Mouse (Mus musculus) B cell, adult 67 days (primary cell): ENCODE measurements around the gene Cyp2b19. TPM values are rescaled to one million over a fixed set of nuclear protein-coding genes. Genes with fewer than 3 reads are reported as not detected.

Experiments
- total RNA-seq, 2 experiments: library from RNA; stranded (reverse); gene quantifications; 4 replicates each; pipeline ENCODE4 v1.2.4; 2023

The Cyp2b19 gene
- not detected for total RNA-seq

DNA sequence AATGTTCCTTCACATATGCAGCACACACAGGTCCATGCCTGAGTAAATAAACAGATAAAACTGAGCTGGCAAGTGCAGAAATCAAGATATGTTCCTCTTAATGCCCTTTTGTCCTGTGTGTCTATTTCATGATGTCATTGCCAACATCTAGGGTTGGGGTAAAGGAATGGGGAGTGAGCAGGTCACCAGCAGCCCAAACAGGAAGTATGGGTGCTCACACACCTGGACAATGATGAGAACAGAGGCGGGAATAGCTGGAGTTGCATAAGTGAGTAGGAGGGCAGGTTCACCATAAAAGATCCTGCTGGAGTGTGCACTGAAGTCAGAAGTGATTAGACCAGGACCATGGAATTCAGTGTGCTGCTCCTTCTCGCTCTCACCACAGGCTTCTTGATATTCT, at the start of gene Cyp2b19:
Cyp2b19 (plus strand) TSS at position 301 of the 400 bp plus-strand sequence.

DNA sequence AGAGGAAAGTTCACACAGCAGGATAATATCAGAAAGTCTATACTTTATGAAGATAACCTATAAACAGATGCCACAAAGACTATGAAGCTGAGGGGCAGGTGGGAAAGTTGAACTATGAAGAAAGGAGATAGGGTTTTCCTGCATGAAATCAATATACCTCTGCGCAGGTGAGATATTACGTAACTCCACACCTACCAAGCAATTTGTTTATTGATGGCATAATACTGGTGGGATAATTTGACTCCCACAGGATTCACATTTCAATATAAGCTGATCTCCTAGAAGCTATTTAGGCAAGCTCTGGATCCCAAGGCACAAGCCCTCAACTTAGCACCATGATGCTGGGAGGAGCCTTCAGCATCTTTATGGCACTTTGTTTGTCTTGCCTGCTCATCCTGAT, 51.6 kb downstream of the Cyp2b19 start, which contains the start of gene Cyp2g1:
Cyp2g1 (plus strand) TSS at position 301 of the 400 bp plus-strand sequence.

Other genes starting within 250 kb of the Cyp2b19 start
- not detected for gene Nlrp9a, start 222.1 kb upstream of the Cyp2b19 start, total RNA-seq
- not detected for gene Vmn1r185, start 138.7 kb upstream of the Cyp2b19 start, total RNA-seq
- gene Cyp2b23, start 70.7 kb upstream of the Cyp2b19 start, total RNA-seq, result not detected
- not detected for gene Cyp2g1, start 51.8 kb downstream of the Cyp2b19 start, total RNA-seq
- gene Cyp2a5, start 78.2 kb downstream of the Cyp2b19 start, total RNA-seq, result not detected
- not detected for gene Cyp2a22, start 182.2 kb downstream of the Cyp2b19 start, total RNA-seq